Mouse (Mus musculus): ENCODE measurements at regions not wholly inside any gene's neighbourhood (a gene's known extent, or its start where the extent isn't known, plus 50 kb on each side); places are given as distances from the start of the nearest gene placed in this dataset.

DNA sequence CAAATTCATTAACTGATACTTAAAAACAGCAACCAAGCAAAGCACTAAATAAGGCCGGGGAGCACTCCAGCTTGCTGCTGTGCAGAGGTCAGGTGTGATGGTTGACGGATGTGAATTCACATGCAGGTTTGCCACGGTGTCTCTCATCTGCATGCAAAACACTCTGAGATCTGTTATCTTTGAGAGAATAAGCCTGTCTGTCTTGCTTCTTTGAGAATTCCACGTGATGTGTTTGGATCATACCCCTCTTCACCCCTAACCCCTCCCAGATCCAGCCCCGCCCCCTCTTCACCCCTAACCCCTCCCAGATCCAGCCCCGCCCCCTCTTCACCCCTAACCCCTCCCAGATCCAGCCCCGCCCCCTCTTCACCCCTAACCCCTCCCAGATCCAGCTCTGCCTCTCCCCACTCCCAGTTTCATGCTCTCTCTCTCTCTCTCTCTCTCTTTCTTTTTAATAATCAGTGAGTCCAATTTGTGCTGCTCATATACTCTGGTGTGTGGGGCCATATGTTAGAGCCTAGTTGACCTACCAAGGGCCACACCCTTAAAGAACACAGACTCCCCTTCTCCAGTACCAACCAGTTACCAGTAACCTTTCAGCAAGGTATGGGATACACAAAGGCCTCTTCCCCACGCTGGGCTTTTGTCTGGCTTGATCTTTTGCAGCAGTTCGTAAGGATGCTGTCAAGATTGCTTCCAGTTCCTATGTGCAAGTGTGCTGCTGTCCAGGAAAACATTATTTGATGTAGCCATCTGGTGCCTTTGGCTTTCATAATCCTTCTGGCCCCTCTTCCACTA lies 73.1 kb upstream of the Hnrnpk start:
- no peak for TF ChIP-seq CTCF (IDR thresholded peaks at IDR 0.05; ENCODE audit: borderline replicate concordance, extremely low read depth, insufficient read depth, insufficient read length)
- TF ChIP-seq POLR2A (IDR thresholded peaks at IDR 0.05; ENCODE audit: borderline replicate concordance, extremely low read depth, insufficient read depth, insufficient read length, poor library complexity, severe bottlenecking): no peak

Data from brain, embryonic 14.5 days (tissue).